Mouse (Mus musculus): ENCODE measurements around the gene Tmem132c.

Tmem132c gene

DNA sequence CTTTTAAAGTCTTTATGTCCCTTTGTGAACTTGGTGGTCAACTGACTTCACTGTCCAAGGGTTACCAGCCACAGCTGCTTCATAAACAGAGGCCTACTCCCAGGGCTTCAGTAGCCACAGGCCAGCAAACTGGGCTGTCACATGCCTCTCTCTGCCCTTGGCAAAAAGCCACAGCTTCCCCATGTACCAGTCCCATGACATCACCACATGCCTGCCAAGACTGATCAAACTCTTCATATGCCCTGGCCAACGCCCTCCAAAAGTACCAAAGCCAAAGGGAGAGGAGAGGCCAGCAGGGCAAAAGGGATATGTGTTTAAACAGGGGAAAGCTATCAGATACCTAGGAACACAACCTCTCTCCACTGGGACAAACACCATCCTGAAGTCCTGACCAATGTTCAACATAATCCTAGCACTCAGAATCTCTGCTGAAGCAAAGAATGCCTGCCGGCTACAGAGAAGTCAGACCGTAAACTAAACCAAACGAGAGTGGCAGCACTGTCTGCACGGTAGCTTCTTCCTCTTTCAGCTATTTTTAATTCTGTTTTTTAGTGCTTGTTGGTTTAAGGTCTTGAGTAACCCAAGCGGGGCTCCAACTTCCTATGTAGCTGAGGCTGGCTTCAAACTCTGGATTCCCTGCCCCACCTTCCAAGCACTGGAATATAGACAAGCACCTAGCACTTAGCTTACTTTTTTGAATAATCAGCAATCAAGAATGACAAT lies 369.3 kb downstream of the Tmem132c start:
- peak; percentile 92 for DNase-seq

DNA sequence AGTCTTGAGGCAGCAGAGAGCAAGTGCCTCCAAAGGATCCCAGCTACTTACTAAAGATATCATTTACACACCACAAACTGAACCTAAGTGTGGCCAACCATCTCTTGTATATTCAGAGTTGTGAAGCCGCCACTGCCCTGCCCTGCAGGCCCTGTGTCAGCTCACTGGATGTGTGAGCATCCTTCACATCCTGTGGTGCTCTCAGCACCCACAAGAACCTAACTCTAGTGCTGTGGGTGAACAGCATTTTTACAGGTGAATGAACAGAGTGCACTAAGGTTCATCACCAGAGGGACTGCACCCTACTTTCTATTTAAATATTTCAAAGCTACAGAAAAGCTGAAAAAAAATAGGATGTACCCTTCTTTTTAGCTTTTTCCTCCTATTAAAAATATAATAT lies 370.3 kb downstream of the Tmem132c start:
- DNase-seq = no peak

DNA sequence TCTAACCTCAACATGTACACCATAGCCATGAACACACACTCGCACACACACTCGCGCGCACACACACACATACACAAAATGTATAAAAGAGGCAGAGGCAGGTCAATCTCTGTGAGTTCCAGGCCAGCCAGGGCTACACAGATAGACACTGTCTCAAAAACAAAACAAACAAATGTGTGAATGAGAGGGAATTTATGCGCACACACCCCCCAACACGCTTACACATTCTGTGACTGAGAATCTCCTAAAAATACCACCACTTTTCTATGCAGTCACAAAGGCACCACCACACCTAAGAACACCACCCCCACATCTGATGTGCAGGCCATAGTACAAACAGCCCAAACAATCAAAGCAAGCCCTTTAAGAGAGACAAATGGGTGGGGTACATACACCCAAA lies 370.8 kb downstream of the Tmem132c start:
- no peak for DNase-seq
